Mouse (Mus musculus): ENCODE data around the gene Spag9.

GRCm38 (mm10) chr11:94098840-94099239, 102.9 kb downstream of the Spag9 start:
- no peak for TF ChIP-seq CTCF (conservative IDR thresholded peaks at IDR 0.05; ENCODE audit: insufficient read depth, insufficient read length, low read depth, low read length)
- TF ChIP-seq POLR2A (IDR thresholded peaks at IDR 0.05; ENCODE audit: low read depth, low read length) = no peak

Measured in kidney, adult 2 months (tissue).